Mouse (Mus musculus) liver, embryonic 13.5 days (tissue): ENCODE measurements around the gene Dclre1c. TPM values are rescaled to one million over a fixed set of nuclear protein-coding genes. Genes with fewer than 3 reads are reported as not detected.
A peak's percentile ranks its signal among the peaks of the same experiment; 100 is the strongest.
"Not testable (repeated sequence)": the region's sequence is repeated elsewhere in the genome, so short reads cannot be mapped to it uniquely, and the experiment has no call there.

ENCODE experiments used
- ATAC-seq: fragments of 200-750 bp; cut with Nextera tagmentation; 2 replicates; pipeline ENCODE4 v1.8.0; 2017; ENCODE audit warnings: low read depth, mild to moderate bottlenecking, moderate number of reproducible peaks, moderate library complexity
- DNase-seq: peaks from one replicate; pipeline ENCODE4 v3.0.0; 2022
- H3K27ac ChIP-seq: fragments of 300-500 bp; sonication (generic); 2 replicates; pipeline ENCODE4 v1.5.1; 2015; ENCODE audit warnings: moderate library complexity, mild to moderate bottlenecking, inconsistent platforms
- H3K27me3 ChIP-seq: fragments of 300-500 bp; sonication (generic); 2 replicates; pipeline ENCODE4 v1.6.1; 2015; ENCODE audit warnings: mild to moderate bottlenecking, inconsistent platforms
- H3K36me3 ChIP-seq: fragments of 300-500 bp; sonication (generic); 2 replicates; pipeline ENCODE4 v1.6.1; 2015; ENCODE audit warnings: mild to moderate bottlenecking, inconsistent platforms
- H3K4me1 ChIP-seq: fragments of 300-500 bp; sonication (generic); replicated peaks from 2 replicates; pipeline ENCODE4 v1.6.1; 2015; ENCODE audit warnings: inconsistent platforms
- H3K4me2 ChIP-seq: fragments of 300-500 bp; sonication (generic); 2 replicates; pipeline ENCODE4 v1.6.1; 2015; ENCODE audit warnings: inconsistent platforms, mild to moderate bottlenecking, moderate library complexity
- H3K4me3 ChIP-seq: fragments of 300-500 bp; sonication (generic); replicated peaks from 2 replicates; pipeline ENCODE4 v1.5.1; 2015; ENCODE audit warnings: mild to moderate bottlenecking, inconsistent platforms
- H3K9ac ChIP-seq: fragments of 300-500 bp; sonication (generic); 2 replicates; pipeline ENCODE4 v1.6.1; 2015; ENCODE audit warnings: mild to moderate bottlenecking, inconsistent platforms
- H3K9me3 ChIP-seq: fragments of 300-500 bp; sonication (generic); replicated peaks from 2 replicates; pipeline ENCODE4 v1.6.1; 2016; ENCODE audit warnings: inconsistent platforms
- WGBS: fragments of 180-500 bp; shearing (Covaris S2); methylation state at CpG from one replicate; pipeline ENCODE4 v1.1.7; 2015; ENCODE audit not compliant: insufficient replicate concordance; 5-methylcytosine and 5-hydroxymethylcytosine counted together
- polyA plus RNA-seq: library from polyadenylated mRNA; unstranded; fragments of >200 nt; fragmentation: Nextera tagmentation; extraction: Ambion mirVana; gene quantifications from 2 replicates; pipeline ENCODE4 v1.2.1, GENCODE M21; 2015

Dclre1c gene
- 5.4 and 5.6 TPM in 2 replicates for polyA plus RNA-seq

DNA sequence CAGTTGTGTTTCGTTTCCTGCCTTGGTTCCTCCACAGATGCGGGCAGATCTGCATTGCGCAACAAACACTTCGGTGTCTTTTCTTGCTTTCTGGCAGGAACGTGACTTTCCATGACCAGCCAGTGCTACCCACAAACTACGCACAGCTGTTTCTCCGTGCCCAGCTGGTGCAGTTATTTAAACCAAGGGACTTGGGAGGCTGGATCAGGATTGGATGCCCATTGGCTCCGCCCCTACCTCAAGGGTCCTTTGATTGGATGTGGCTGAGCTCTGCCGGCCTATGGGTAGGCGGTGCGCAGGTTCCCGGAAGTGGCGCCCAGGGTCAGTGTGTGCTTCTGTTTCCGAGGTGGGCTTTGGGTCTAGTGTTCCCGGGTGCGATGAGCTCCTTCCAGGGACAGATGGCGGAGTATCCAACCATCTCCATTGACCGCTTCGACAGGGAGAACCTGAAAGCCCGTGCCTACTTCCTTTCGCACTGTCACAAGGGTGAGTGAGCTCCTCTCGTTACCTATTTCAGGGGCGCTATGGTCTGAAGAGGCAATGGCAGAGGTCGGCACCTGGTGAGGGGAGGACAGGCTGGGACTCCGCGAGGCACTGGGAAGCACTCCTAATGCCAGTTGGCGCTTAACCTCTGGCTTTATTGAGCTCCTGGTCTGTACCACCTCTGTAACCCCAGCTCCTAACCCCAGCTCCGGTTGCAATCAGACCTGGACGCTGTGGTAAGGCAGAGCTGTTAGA, at the start of gene Dclre1c:
Gene Dclre1c (plus strand): TSS at position 291 of the 738 bp plus-strand sequence.
- peak within 1 kb of the TSS; percentile 71 for H3K4me2 ChIP-seq
- H3K4me1 ChIP-seq: peaks cover 18% of the 10 kb centered on the region
- peak within 1 kb of the TSS; percentile 37 for H3K27ac ChIP-seq
- peak within 1 kb of the TSS; percentile 70 for H3K4me3 ChIP-seq
- peaks cover 7% of the 10 kb centered on the region for H3K36me3 ChIP-seq
- H3K9me3 ChIP-seq: no peaks in the 10 kb centered on the region
- DNase-seq (peak; percentile 91), ATAC-seq (peak; percentile 99)
- peak within 1 kb of the TSS; percentile 82 for H3K9ac ChIP-seq
- WGBS: under 1% methylated on average over 29 of the region's 29 CpGs
- no peaks in the 10 kb centered on the region for H3K27me3 ChIP-seq

DNA sequence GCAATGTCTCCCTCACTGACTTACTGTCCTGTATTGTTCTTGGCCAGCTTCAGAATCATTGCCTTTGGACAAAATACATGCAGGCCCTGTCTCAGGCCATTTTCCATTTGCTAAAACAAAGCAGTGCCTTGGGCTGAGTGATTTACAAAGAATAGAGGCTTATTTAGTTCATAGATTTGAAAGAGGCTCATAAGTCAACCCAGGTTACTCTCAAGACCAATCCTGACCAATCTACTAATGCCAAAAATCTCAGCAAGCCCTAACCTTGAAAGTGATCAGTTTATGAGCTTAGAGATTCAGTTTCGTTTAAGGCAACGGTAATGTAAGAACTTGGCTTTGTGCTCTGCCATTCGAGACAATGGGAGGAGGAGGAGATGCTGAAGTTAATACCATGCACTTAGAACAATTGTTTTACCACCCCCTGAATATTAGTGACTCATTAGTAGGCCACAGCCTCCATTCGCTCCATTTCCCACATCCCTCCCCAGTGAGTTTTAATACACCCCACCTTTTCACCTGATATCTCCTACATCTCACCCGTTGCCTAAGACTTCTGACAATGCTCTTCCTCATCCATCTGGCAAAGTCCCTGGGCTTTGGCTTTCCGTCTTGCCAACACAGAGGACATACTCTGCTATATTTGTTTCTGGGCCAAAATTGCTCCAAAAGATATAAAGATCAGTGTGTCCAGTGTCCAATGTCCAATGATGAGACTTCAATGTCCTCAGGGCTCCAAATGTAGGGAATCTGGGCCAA, 36.6 kb upstream of the Dclre1c start:
- Histone ChIP-seq H3K36me3 (no peaks in the 10 kb centered on the region), H3K9ac (no peak overlapping the region), H3K9me3 (no peaks in the 10 kb centered on the region), H3K4me3 (no peak overlapping the region), H3K4me2 (no peak overlapping the region), H3K27ac (no peak overlapping the region), H3K4me1 (no peaks in the 10 kb centered on the region), H3K27me3 (no peaks in the 10 kb centered on the region)
- ATAC-seq: no peak
- no peak for DNase-seq
- 56% methylated on average over 6 of the region's 6 CpGs for WGBS

DNA sequence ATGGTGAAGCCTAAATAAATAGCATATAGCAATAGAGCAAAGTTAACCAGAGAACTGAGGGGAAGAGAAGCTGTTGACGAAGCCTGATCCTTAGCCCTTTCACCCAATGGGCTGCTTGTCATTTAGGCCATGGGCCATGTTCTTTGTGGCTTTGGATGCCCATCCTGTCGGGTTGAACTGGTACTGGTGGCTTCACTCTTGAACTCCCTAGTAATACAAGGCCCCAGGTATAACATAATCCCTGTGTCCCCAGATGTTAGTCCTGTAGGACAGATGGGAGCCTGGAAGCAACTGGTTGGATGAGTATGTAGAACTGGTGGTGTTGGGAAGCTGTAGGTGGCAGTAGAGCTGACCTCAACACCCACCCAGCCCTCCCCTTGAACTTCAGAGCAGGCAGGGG, 32.0 kb upstream of the Dclre1c start:
- 49% methylated on average over 2 of the region's 2 CpGs for WGBS
- Histone ChIP-seq H3K9me3 (no peaks in the 10 kb centered on the region), H3K4me1 (no peaks in the 10 kb centered on the region), H3K27ac (no peak overlapping the region), H3K4me2 (no peak overlapping the region), H3K9ac (no peak overlapping the region), H3K4me3 (no peak overlapping the region), H3K27me3 (no peaks in the 10 kb centered on the region), H3K36me3 (no peaks in the 10 kb centered on the region)
- ATAC-seq: no peak
- DNase-seq: no peak

DNA sequence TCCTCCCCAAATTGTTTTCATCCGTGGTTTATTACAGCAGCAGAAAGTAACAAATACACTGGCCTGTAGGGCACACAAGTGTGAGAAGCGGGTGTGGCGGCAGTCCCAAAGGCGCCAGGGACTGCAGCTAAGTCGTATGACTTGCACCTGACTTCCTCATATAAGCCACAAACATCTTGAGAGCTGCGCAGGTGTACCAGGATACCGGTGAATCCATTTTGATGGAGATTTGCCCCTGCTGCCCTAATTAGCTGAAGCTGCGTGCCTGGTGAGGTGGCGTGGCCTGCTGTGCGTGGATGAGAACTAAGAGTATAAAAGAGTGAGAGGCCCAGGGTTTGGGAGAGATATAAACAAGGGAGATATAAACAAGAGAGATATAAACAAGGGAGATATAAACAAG, 26.8 kb upstream of the Dclre1c start, which contains the start of gene Olah:
Gene Olah (minus strand): TSS at position 101 of the 400 bp plus-strand sequence.
- not testable (repeated sequence) for H3K4me3 ChIP-seq, ATAC-seq, H3K36me3 ChIP-seq, H3K4me2 ChIP-seq, H3K9ac ChIP-seq, H3K9me3 ChIP-seq, H3K27me3 ChIP-seq, DNase-seq, H3K27ac ChIP-seq, H3K4me1 ChIP-seq
- 65% methylated on average over 10 of the region's 10 CpGs for WGBS

GRCm38 (mm10) chr2:3405981-3406380, 17.9 kb upstream of the Dclre1c start:
- ATAC-seq (no peak), DNase-seq (no peak)
- Histone ChIP-seq H3K4me3 (no peak overlapping the region), H3K4me1 (no peaks in the 10 kb centered on the region), H3K9me3 (no peaks in the 10 kb centered on the region), H3K9ac (no peak overlapping the region), H3K27ac (no peak overlapping the region), H3K27me3 (no peaks in the 10 kb centered on the region), H3K4me2 (no peak overlapping the region), H3K36me3 (no peaks in the 10 kb centered on the region)
- 63% methylated on average over 4 of the region's 4 CpGs for WGBS

- no peak for DNase-seq
- no peak overlapping the region for H3K9ac ChIP-seq
These were observed 16.2 kb upstream of the Dclre1c start for GRCm38 (mm10) chr2:3407756-3408155.

GRCm38 (mm10) chr2:3414241-3414640, 9.7 kb upstream of the Dclre1c start:
- H3K9ac ChIP-seq: no peak overlapping the region

More at GRCm38 (mm10) chr2:3407756-3408155, 16.2 kb upstream of the Dclre1c start:
- no peaks in the 10 kb centered on the region for H3K9me3 ChIP-seq
- H3K4me2 ChIP-seq: no peak overlapping the region
- no peak for ATAC-seq
- no peaks in the 10 kb centered on the region for H3K36me3 ChIP-seq
- H3K27ac ChIP-seq: no peak overlapping the region
- no peaks in the 10 kb centered on the region for H3K4me1 ChIP-seq
- no peak overlapping the region for H3K4me3 ChIP-seq
- WGBS: 48% methylated on average over 7 of the region's 7 CpGs
- no peaks in the 10 kb centered on the region; the same call in 1 of the 2 replicates for H3K27me3 ChIP-seq

DNA sequence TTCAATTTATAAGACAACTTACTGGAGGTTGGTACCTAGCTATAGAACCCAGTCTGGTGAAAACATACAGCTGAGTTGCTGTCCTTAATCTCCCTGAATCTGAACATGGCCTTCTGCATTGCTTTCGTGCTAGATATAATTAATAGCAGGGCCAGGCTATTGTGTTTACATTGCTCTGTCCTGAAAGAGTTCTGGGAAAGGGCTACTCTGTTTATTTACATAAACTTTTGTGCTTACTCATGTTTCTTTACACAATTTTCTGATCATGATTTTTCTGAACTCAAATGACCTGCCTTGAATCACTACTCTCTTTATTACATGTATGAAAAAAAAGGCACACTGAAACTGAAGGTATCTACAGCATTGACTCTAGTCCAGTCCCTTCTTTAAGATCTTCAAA, 8.3 kb upstream of the Dclre1c start:
- H3K4me2 ChIP-seq: no peak overlapping the region
- peaks cover 18% of the 10 kb centered on the region for H3K27me3 ChIP-seq
- 56% methylated on average over 1 of the region's 1 CpGs for WGBS
- ATAC-seq (no peak), DNase-seq (no peak)
- H3K36me3 ChIP-seq: no peaks in the 10 kb centered on the region
- no peak overlapping the region for H3K27ac ChIP-seq
- H3K4me1 ChIP-seq: peaks cover 13% of the 10 kb centered on the region
- H3K9me3 ChIP-seq: no peaks in the 10 kb centered on the region
- no peak overlapping the region for H3K4me3 ChIP-seq
- H3K9ac ChIP-seq: no peak overlapping the region

More at GRCm38 (mm10) chr2:3414241-3414640, 9.7 kb upstream of the Dclre1c start:
- Histone ChIP-seq H3K27me3 (peaks cover 18% of the 10 kb centered on the region), H3K9me3 (no peaks in the 10 kb centered on the region), H3K36me3 (no peaks in the 10 kb centered on the region), H3K27ac (no peak overlapping the region), H3K4me3 (no peak overlapping the region), H3K4me2 (no peak overlapping the region), H3K4me1 (peaks cover 9% of the 10 kb centered on the region)
- peak; percentile 42 for DNase-seq
- 30% methylated on average over 4 of the region's 4 CpGs for WGBS
- no peak for ATAC-seq

GRCm38 (mm10) chr2:3418883-3419431, 5.0 kb upstream of the Dclre1c start:
- no peak overlapping the region for H3K27ac ChIP-seq
- ATAC-seq (peak; percentile 83), DNase-seq (peak; percentile 88)
- H3K4me2 ChIP-seq: peak overlapping the region; percentile 82
- H3K36me3 ChIP-seq: no peaks in the 10 kb centered on the region
- no peaks in the 10 kb centered on the region for H3K9me3 ChIP-seq
- peaks cover 18% of the 10 kb centered on the region for H3K27me3 ChIP-seq
- H3K9ac ChIP-seq: peak overlapping the region; percentile 56; the same call in 1 of the 2 replicates
- H3K4me3 ChIP-seq: peak overlapping the region; percentile 60
- H3K4me1 ChIP-seq: peaks cover 13% of the 10 kb centered on the region
- WGBS: 2% methylated on average over 38 of the region's 38 CpGs

- H3K9ac ChIP-seq: no peak overlapping the region
These were observed 3.8 kb upstream of the Dclre1c start for GRCm38 (mm10) chr2:3420157-3420556.

DNA sequence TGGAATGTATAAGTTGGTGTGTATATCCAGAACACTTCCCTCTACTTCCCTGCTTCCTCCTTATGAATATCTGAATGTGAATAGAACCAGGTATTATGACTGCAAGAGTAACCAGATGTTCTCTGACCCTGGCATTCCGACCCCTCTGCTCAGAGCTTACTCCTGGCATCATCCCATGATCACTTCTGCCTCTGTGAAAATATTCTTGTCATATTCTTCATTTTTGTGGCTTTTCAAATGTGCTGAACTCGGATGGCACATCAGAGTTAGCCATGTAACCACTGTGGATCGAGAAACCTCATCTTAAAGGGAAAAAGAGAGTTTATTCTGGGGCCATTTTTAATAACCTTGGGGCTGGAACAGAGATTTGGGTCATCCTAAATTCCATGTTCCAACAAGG, 1.4 kb upstream of the Dclre1c start, which contains the start of gene Meig1:
Gene Meig1 (minus strand): TSS at position 101 of the 400 bp plus-strand sequence.
- H3K4me2 ChIP-seq: peak within 1 kb of the TSS; percentile 71
- no peaks in the 10 kb centered on the region for H3K36me3 ChIP-seq
- H3K9ac ChIP-seq: peak within 1 kb of the TSS; percentile 66
- peak within 1 kb of the TSS; percentile 12; the same call in 1 of the 2 replicates for H3K27ac ChIP-seq
- peaks cover 24% of the 10 kb centered on the region for H3K4me1 ChIP-seq
- WGBS: 55% methylated on average over 3 of the region's 3 CpGs
- peak within 1 kb of the TSS; percentile 70 for H3K4me3 ChIP-seq
- ATAC-seq: no peak
- H3K9me3 ChIP-seq: no peaks in the 10 kb centered on the region
- peaks cover 13% of the 10 kb centered on the region; the same call in 1 of the 2 replicates for H3K27me3 ChIP-seq
- no peak for DNase-seq

More at GRCm38 (mm10) chr2:3420157-3420556, 3.8 kb upstream of the Dclre1c start:
- ATAC-seq (no peak), DNase-seq (no peak)
- H3K4me2 ChIP-seq: no peak overlapping the region
- H3K4me3 ChIP-seq: no peak overlapping the region
- H3K27ac ChIP-seq: no peak overlapping the region
- no peaks in the 10 kb centered on the region for H3K9me3 ChIP-seq
- peaks cover 21% of the 10 kb centered on the region for H3K4me1 ChIP-seq
- H3K27me3 ChIP-seq: peaks cover 18% of the 10 kb centered on the region
- H3K36me3 ChIP-seq: no peaks in the 10 kb centered on the region
- WGBS: 66% methylated on average over 4 of the region's 4 CpGs
